Mouse (Mus musculus): ENCODE measurements around the gene Prr23a2.

Gene Prr23a2

GRCm38 (mm10) chr9:98856210-98856609 is at the start of gene Prr23a2:
Gene Prr23a2, plus strand, starts transcription at chr9:98856494.
- DNase-seq (ENCODE audit: low spot score in 2 of 2), result no peak

DNA sequence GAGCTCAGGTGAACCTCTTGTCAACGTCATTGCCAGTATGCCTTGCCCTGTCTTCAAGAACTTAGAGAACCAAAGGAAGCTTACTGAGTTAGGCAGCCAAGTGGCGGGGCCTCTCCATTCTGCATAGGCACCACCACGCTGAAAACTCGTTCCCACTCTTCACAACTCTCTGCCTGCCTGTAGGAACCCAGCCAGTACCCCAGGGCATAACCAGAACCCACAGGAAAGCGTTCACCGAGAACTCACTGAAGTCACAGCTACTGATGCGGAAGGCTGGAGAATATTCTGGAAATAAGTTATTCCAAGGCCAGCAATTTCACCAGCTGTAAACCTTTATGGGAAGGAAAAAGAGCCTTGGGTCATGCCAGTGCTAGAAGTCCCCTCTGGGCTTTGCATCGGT is 48.7 kb upstream of the Prr23a2 start:
- DNase-seq (ENCODE audit: low spot score in 2 of 2), result no peak

DNA sequence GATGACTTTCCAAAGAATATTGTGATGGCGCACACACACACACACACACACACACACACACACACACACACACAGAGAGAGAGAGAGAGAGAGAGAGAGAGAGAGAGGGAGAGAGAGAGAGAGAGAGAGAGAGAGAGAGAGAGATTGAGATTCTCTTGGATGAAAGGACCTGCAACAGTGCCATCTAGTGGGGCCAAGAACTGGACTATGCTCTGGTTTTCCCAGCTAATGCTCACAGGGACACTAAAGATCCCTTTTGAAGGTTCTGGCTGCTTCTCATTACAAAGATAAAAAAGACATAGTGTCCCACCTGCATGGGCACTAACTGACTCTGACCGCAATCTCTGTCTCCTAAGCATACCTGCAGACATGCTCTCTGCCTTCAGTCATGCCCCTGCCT is 46.8 kb upstream of the Prr23a2 start:
- peak; percentile 15 to 67 for DNase-seq (ENCODE audit: low spot score in 2 of 2)

GRCm38 (mm10) chr9:98816066-98816465 is 40.2 kb upstream of the Prr23a2 start:
- no peak for DNase-seq (ENCODE audit: low spot score in 2 of 2)

DNA sequence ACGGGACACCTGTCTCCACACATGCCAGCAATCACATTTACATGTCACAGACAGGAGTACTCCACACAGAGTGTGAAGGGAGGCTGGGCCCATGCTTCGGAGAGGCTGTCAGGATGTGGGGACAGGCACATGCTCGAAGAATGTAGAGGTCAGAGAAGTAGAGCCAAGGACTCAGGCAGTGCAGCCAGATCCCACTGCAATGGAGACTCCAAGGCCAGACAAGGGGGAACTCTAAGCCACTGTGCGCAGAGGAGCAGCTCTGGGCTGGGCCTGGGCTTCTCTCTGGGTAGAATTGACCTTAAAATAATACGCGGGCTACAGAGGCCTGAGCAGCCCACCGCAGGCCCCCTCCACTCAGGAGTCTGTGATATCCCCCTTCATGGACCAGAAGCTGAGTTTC is 38.7 kb upstream of the Prr23a2 start:
- DNase-seq (ENCODE audit: low spot score in 2 of 2), result no peak

DNA sequence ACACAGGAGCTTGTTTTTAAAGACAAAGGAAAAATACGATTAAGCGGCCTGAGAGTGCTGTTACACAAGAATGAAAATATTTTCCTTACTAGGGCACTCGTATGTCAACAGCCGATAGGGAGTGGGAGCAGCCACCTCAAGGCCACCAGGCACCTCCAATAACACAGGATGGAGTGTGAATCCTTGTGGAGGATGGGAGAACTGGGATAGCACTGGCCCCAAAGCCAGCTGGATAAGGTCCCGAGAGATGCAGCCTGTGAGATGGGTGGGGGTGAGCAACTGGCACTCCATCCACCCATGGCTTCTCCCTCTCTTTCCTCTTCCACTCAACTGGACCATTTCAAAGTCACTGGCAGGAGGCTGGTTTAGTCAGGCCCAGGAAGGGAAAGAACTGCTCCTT is 37.3 kb upstream of the Prr23a2 start:
- DNase-seq (ENCODE audit: low spot score in 2 of 2), result no peak

GRCm38 (mm10) chr9:98819481-98819880 is 36.8 kb upstream of the Prr23a2 start:
- no peak for DNase-seq (ENCODE audit: low spot score in 2 of 2)

- DNase-seq (ENCODE audit: low spot score in 2 of 2), result no peak
These were observed 35.8 kb upstream of the Prr23a2 start for GRCm38 (mm10) chr9:98820461-98820860.

- no peak for DNase-seq (ENCODE audit: low spot score in 2 of 2)
These were observed 35.2 kb upstream of the Prr23a2 start for GRCm38 (mm10) chr9:98821067-98821466.

GRCm38 (mm10) chr9:98823805-98824204 is 32.5 kb upstream of the Prr23a2 start:
- DNase-seq (ENCODE audit: low spot score in 2 of 2), result no peak

GRCm38 (mm10) chr9:98829508-98829907 is 26.8 kb upstream of the Prr23a2 start:
- no peak for DNase-seq (ENCODE audit: low spot score in 2 of 2)

- no peak for DNase-seq (ENCODE audit: low spot score in 2 of 2)
These were observed 18.7 kb upstream of the Prr23a2 start for GRCm38 (mm10) chr9:98837537-98838074.

GRCm38 (mm10) chr9:98842117-98842516 is 14.2 kb upstream of the Prr23a2 start, which contains the start of gene Prr23a1:
Gene Prr23a1, plus strand, starts transcription at chr9:98842503.
- DNase-seq (ENCODE audit: low spot score in 2 of 2), result no peak

GRCm38 (mm10) chr9:98863463-98863862 is 7.2 kb downstream of the Prr23a2 start:
- no peak for DNase-seq (ENCODE audit: low spot score in 2 of 2)

- DNase-seq (ENCODE audit: low spot score in 2 of 2), result no peak
These were observed 8.3 kb downstream of the Prr23a2 start, which contains the start of gene Prr23a3 for GRCm38 (mm10) chr9:98864571-98864970. Gene Prr23a3, plus strand, starts transcription at chr9:98864767.

GRCm38 (mm10) chr9:98901486-98901885 is 45.2 kb downstream of the Prr23a2 start:
- no peak for DNase-seq (ENCODE audit: low spot score in 2 of 2)

DNA sequence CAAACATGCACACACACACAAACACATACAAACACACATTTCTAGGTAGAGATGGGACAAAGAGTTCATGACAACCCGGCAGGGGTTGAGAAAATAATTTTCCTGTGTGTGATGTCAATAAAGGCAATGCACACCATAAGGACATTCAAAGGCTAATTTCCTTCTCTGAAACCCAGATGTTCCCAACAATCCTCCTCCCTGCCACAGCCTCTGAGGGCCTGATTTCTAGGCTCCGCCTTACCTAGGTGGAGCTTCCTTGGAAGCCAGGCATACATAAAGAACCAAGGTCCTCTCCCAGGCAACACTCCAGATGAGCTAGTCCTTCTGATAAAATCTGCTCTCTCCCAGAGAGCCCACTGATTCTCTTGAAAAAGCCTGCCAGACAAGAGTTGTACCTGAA is 46.5 kb downstream of the Prr23a2 start, which contains the start of gene 7420426K07Rik:
Gene 7420426K07Rik (plus strand): TSS at position 301 of the 400 bp plus-strand sequence.
- no peak for DNase-seq (ENCODE audit: low spot score in 2 of 2)
